Mouse (Mus musculus): Measurements from ENCODE around the gene Gm18336.
"Not testable (repeated sequence)": the region's sequence is repeated elsewhere in the genome, so short reads cannot be mapped to it uniquely, and the experiment has no call there.

Gm18336 gene

DNA sequence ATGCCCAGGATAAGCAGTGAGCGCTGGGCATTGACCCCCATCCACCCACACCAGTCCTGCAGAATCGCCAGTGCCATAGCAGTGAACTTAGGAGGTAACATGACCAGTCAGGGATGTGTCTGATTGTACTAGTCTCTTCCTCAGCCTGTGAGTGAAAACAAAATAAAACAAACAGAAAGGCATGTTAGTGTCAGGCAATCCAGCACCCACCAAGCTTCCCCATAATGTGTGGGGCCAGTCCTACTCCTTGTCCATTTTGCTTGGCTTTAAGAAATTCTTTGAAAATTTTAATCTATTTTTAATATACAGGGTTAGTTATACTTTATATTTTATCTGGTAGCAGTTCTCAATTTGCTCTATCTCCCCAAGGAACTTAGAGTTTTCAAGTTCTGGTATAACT lies at the start of gene Gm18336:
Gene Gm18336 (minus strand): TSS at position 101 of the 400 bp plus-strand sequence.
- not testable (repeated sequence) for DNase-seq (ENCODE audit: low spot score)

DNA sequence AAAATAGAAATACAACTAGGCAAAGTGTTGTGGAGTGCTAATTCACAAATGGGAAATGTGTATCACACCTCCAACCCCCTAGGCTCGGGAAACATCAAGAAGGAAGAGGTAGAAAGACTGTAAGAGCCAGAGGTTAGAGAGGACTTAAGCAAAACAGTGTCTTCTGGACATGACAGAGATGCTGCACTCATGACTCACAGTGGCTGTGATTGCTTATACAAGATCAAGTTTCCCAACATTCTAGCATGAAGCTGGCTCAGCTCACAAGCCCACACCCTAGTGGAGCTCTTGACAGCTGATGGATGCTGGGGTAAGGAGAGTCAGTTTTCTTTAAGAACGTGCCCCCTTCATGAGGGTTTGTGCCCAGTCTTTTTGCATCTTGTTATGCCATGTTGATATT lies 42.9 kb upstream of the Gm18336 start:
- DNase-seq (ENCODE audit: low spot score): no peak

DNA sequence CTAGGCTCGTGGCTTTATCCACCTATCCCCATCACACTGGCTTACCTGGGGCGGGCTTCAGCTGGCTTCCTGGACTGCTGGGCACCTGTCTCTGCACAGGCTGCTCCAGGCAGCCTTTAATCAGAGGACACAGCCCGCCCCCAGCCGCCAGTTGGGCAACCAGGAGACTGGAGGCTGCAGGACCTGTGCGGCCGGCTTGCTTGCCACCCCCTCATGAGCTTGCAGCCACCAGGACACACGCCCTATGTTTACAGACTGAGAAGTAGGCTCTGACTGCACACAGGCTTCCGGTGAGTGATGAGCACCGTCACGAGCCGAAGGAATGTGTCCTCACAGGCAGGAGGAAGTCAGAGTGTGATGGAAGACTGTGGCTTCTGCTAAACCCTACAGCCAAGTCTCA lies 36.7 kb upstream of the Gm18336 start, which contains the start of gene Trex2:
Gene Trex2 (minus strand): TSS at position 93 of the 400 bp plus-strand sequence.
- DNase-seq (ENCODE audit: low spot score): no peak

DNA sequence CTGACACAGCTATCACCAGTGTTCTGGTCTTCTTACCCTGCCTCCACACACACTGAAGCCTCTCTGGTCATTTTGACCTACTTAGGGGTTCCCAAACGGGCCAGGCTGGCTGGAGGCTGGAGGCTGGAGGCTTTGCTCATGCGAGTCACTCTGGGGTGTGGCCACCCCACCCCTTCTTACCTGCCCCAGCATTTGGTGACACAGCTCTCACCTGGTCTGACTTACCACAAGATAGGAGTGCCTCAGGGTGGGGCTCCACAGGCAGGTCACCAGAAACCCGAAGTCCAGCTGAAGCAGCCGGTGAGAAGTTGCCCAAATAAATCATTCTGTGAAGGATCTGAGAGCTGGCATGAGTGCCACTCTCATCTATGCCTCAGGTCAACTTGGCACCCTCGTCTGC lies 34.3 kb upstream of the Gm18336 start:
- DNase-seq (ENCODE audit: low spot score): no peak

DNA sequence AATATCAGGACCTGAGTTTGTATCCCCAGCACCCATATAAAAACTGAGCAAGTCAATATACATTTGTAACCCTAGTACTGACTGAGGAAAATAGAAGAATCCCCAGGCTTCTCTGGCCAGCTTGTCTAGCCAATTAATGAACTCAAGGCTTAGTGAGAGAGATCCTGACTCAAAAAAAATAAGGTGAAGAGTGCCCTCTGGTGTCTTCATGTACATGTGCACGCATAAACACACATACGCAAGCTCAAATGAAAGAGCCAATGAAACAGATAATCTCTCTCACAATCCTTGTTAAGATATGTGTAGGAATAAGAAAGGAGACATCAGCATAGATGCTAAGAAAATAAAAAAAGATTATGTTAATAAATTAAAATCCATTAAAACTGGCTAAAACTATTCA lies 31.5 kb upstream of the Gm18336 start:
- no peak for DNase-seq (ENCODE audit: low spot score)

DNA sequence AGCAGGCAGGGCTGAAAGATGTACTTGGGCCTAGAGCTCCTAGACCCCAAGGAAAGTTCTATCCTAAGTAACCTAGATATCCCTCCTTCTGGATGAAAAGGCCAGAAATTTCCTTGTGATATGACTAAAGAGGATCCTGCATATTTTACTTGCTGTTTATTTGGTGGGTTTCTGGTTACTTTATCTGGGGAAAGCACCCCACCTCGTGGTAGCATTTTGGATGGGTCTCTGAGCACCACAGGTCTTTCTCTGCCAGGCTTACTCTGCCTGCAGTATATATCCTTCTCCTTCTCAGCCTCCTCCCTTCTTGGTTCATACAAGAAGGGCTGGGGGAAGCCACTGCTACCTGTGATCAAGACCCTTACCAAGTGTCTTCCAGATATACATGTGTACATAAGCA lies 14.2 kb upstream of the Gm18336 start:
- no peak for DNase-seq (ENCODE audit: low spot score)

DNA sequence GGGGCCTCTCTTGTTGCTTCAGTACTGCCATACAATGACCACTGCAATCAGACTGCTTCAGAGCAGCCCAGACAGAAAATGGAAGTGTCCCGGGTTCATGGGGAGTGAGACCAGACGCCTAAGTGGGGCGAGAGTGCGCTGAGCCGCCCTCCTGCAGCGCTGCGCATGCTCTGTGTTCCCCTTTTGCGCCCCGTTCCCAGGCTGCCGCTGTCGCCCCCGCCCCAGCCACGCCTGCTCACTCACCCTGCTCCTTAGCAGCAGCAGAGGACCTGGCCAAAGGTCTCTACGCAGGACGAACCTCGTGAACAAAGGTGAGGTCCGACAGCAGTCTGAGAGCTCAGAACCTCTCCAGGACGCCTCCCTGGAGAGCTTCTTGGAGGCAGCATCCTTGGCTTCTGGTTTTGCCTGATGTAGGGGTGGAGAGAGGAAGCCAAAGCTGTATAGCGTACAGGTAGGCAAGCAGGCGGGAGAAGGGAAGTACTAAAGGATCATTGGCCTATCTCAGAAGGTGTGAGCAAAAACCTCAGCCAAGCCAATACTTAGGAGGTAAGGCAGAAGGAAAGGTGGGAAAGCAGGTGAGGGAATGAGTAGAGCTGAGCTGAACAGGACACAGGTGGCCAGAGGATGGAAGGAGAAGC lies 12.5 kb upstream of the Gm18336 start, which contains the start of gene Zfp92:
Gene Zfp92 (plus strand): TSS at position 217 of the 638 bp plus-strand sequence.
- no peak for DNase-seq (ENCODE audit: low spot score)

DNA sequence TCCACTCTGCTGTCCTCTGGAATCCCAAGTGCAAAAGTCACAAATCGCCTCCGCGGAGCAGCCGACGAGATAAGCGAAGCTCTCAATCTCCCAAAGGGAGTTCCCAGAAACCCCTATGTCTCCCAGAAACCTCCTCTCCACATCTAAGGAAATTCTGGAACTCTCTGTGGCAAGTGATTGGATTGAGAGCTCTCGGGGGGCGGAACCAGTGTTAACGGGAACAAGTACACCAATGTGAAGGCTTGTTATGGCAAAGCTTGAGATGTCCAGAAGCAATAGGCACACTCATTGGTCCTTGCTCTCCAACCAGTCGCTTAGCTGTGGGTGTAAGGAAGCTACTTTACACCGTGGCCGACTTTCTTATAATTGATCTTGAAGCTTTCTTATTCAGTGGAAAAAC lies 3.1 kb upstream of the Gm18336 start:
- no peak for DNase-seq (ENCODE audit: low spot score)

DNA sequence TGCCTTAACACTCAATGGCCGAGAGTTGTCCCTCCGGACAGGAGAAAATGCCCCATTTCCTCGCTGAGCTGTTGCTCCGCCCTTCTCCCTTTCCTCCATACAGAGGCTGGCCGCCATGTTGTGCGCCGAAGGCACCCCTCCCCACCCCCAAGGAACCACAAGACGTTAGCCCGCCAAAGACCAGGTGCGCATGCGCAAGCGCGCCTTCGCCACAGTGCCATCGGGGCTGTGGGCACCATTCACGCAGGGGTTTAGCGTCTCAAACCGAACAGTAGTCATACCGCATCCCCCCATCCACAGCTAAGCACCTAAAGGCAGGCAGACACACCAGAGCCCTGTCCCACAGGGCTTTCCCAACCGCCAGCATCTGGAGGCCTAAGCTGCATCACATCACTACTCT lies 2.4 kb upstream of the Gm18336 start:
- DNase-seq (ENCODE audit: low spot score): no peak

DNA sequence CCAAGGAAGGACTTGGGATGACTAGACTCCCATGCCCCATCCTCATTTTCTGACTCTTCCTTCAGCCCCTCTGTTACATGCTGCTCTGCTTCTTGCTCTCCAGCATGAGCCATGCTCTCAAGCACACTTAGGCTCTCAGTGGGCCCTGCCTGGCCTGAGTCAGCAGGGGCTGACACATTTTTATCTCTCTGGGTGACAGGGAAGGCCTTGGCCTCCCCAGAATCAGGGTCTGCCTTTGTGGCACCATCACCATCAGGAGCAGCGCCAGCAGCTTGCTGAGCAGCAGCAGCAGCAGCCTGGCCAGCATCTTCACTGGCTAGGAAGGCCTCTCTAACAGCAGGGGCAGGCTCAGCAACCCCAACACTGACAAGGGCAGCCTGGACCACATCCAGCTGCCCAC lies 2.1 kb downstream of the Gm18336 start:
- no peak for DNase-seq (ENCODE audit: low spot score)

DNA sequence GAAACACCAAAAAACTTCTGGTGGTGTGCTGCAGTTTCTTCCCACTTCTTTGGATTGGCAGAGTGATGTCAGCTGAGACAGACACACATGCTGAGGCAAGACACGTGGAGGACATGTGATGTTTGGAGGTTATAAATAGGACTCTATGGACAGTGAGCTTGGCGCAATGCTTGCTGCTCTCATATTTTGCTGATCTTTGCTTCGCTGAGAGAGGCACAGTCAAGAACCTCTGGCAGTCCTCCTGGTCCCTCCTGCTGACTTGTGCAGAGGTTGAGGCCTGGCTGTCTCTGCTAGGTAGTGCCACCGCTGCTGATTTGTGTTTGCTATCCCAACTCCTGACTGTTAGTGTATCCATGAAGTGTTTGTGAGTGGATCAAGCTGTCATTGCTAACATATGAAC lies 7.1 kb downstream of the Gm18336 start:
- no peak for DNase-seq (ENCODE audit: low spot score)

DNA sequence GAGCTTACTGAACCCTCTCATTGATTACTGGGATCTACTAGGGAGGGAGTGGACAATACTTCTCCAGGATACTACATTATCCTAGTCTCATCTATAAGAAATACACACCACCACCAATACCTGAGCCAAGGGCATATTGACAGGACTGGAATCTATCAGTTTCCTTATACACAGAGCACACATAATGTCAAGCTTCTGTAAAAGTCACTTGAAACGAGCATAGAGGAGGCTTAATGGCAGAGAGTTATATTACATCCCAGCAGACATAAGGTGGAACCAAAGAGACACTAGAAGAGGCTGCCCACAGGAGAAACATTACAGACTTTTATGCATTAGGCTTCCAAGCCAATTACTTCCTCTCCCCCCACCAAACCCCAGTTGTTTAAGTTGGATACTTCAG lies 13.6 kb downstream of the Gm18336 start:
- DNase-seq (ENCODE audit: low spot score): no peak

DNA sequence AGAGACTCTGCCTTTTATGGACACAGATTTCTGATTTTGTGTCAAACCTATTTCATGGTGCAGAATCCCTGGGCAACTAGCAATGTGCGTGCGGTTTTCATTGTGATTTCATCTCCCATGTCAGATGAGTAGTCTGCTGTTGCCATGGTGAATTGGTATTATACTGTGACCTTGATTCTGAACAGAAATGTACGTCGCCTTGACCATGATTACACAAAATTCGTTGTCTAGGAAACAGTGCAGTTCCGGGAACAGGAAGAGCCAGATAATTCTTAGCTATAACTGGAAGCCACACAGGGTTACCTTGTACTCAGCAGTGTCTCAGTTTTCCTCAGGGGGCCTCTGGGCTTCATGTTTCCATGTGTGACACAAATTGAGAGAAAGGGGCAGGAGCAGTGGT lies 14.1 kb downstream of the Gm18336 start:
- no peak for DNase-seq (ENCODE audit: low spot score)

DNA sequence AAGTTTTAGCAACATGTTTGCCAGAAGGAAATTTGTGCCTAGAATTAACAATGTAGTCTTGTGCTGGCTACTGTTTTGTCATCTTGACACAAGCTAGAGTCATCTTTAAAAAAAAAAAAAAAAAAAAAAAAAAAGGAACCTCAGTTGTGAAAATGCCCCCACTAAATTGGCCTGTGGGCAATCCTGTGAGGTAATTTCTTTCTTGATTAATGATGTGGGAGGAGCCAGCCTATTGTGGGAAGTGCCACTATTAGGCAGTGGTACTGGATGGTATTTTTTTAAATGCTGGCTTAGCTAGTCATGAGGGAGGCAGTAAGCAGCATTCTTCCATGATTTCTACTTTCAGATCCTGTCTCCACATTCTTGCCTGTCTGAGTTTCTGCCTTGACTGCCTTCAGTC lies 35.2 kb downstream of the Gm18336 start:
- no peak for DNase-seq (ENCODE audit: low spot score)

DNA sequence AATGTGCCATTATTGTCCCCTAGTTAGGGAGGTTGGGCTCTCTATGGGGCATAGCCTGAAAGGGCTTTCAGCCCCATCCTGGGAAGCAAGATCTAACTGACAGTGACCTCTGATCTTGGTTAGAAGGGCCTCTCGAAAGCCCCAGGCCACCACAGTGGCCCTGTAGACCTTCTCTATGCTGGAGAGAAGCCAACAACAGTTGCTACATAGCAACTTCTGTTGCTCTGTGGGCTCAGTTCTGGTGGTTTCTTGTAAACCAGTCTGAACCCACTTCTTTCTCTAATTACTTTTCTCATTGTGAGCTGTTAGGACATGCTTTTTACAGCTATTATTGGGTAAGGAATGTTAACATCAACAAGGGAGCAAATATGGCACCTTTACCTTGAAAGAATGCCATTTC lies 41.8 kb downstream of the Gm18336 start:
- DNase-seq (ENCODE audit: low spot score): no peak

DNA sequence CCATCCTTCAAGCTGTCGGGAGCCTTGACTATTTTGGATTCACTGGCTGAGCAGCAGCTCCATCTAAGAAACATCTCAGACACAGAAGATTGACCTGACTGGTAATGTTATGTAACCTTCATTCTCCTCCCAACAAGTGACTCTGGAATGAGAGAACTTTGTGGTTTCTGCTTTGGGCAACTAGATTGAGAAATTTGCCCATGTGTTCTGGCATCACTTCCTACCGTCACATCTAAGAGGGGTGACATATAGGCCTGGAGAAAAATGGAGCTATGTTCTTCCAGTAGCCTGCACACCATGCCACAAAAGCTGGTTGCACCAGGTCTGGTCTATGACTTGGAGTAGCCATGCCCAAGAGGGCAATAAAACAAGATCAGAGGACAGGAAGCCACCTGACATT lies 42.4 kb downstream of the Gm18336 start:
- no peak for DNase-seq (ENCODE audit: low spot score)
